Mouse (Mus musculus) MEL (cell line): ENCODE data around the gene Mid1. TPM values are rescaled to one million over a fixed set of nuclear protein-coding genes. Genes with fewer than 3 reads are reported as not detected.

ENCODE experiments used
- DNase-seq: peaks from one replicate; pipeline ENCODE4 v3.0.0; 2011; ENCODE audit warnings: low read depth, low spot score
- H3K27ac ChIP-seq: 2 replicates; pipeline ENCODE4 v1.5.1; 2012; ENCODE audit warnings: low read depth, mild to moderate bottlenecking, control low read depth, low read length, moderate library complexity; ENCODE audit not compliant: control insufficient read depth
- H3K27me3 ChIP-seq, 2 experiments: fragments of 150-350 bp in 1 of 2; sonication (generic) in 1 of 2; 2 replicates each; pipeline ENCODE4 v1.6.1; 2012; ENCODE audit warnings: low read length in 2 of 2, mild to moderate bottlenecking in 2 of 2, improper control_type of control experiment in 1 of 2, moderate library complexity in 1 of 2; ENCODE audit not compliant: insufficient read depth in 2 of 2, control insufficient read depth in 1 of 2
- H3K36me3 ChIP-seq, 2 experiments: 2 replicates each; pipeline ENCODE4 v1.6.1; 2012 to 2014; ENCODE audit warnings: low read length in 2 of 2, improper control_type of control experiment in 1 of 2, inconsistent platforms in 1 of 2, mild to moderate bottlenecking in 1 of 2; ENCODE audit not compliant: insufficient read depth in 2 of 2, control insufficient read depth in 1 of 2
- H3K4me1 ChIP-seq, 2 experiments: fragments of 150-350 bp in 1 of 2; sonication (generic) in 1 of 2; 2 replicates each; pipeline ENCODE4 v1.6.1; 2012; ENCODE audit warnings: low read length in 2 of 2, improper control_type of control experiment in 1 of 2, mild to moderate bottlenecking in 1 of 2; ENCODE audit not compliant: insufficient read depth in 2 of 2, control insufficient read depth in 1 of 2
- H3K4me3 ChIP-seq, 2 experiments: fragments of 150-350 bp in 1 of 2; sonication (generic) in 1 of 2; 2 replicates each; pipeline ENCODE4 v1.5.1; 2012; ENCODE audit warnings: low read depth in 2 of 2, low read length in 2 of 2, mild to moderate bottlenecking in 2 of 2, moderate library complexity in 2 of 2, control low read depth in 1 of 2, improper control_type of control experiment in 1 of 2; ENCODE audit not compliant: control insufficient read depth in 1 of 2, insufficient read depth in 1 of 2
- H3K79me2 ChIP-seq: 2 replicates; pipeline ENCODE4 v1.6.1; 2012; ENCODE audit warnings: mild to moderate bottlenecking, low read length, moderate library complexity; ENCODE audit not compliant: control insufficient read depth, poor library complexity, insufficient read depth
- H3K9ac ChIP-seq: 2 replicates; pipeline ENCODE4 v1.6.1; 2012; ENCODE audit warnings: low read depth, mild to moderate bottlenecking, control low read depth, low read length, moderate library complexity; ENCODE audit not compliant: control insufficient read depth, poor library complexity, severe bottlenecking
- H3K9me3 ChIP-seq: fragments of 150-350 bp; sonication (generic); replicated peaks from 2 replicates; pipeline ENCODE4 v1.6.1; 2012; ENCODE audit warnings: mild to moderate bottlenecking, low read length, improper control_type of control experiment, moderate library complexity; ENCODE audit not compliant: insufficient read depth
- CHD1 ChIP-seq: IDR thresholded peaks from 2 replicates; pipeline ENCODE4 v1.6.1; 2012; ENCODE audit warnings: low read depth, mild to moderate bottlenecking, inconsistent platforms, low read length, improper control_type of control experiment
- CTCF ChIP-seq, 3 experiments: IDR thresholded peaks in 2 of 3; conservative IDR thresholded peaks in 1 of 3; 2 replicates each; pipeline ENCODE4 v1.5.1; 2011 to 2012; ENCODE audit warnings: low read length in 3 of 3, low read depth in 2 of 3, mild to moderate bottlenecking in 2 of 3, improper control_type of control experiment in 1 of 3, inconsistent platforms in 1 of 3, mixed read lengths in 1 of 3, moderate library complexity in 1 of 3; ENCODE audit not compliant: control insufficient read depth in 1 of 3, insufficient read depth in 1 of 3, poor library complexity in 1 of 3, severe bottlenecking in 1 of 3
- EP300 ChIP-seq, 2 experiments: IDR thresholded peaks; 2 replicates each; pipeline ENCODE4 v1.6.1; 2011; ENCODE audit warnings: improper control_type of control experiment in 2 of 2, low read length in 2 of 2, low read depth in 1 of 2, mild to moderate bottlenecking in 1 of 2
- MAFK ChIP-seq: IDR thresholded peaks from 2 replicates; pipeline ENCODE4 v1.6.1; 2011; ENCODE audit warnings: low read depth, mild to moderate bottlenecking, low read length, improper control_type of control experiment, borderline replicate concordance
- MAX ChIP-seq: IDR thresholded peaks from 2 replicates; pipeline ENCODE4 v1.6.1; 2011; ENCODE audit warnings: low read length, improper control_type of control experiment
- NELFE ChIP-seq: IDR thresholded peaks from 2 replicates; pipeline ENCODE4 v1.6.1; 2011; ENCODE audit warnings: low read depth, low read length, improper control_type of control experiment
- NRF1 ChIP-seq: IDR thresholded peaks from 2 replicates; pipeline ENCODE4 v1.6.1; 2014; ENCODE audit warnings: low read depth, mild to moderate bottlenecking, inconsistent platforms, low read length, improper control_type of control experiment, moderate library complexity; ENCODE audit not compliant: poor library complexity, insufficient read depth, severe bottlenecking
- POLR2A ChIP-seq, 2 experiments: IDR thresholded peaks; 2 replicates each; pipeline ENCODE4 v1.6.1; 2011 to 2012; ENCODE audit warnings: low read length in 2 of 2, mild to moderate bottlenecking in 2 of 2, control low read depth in 1 of 2, improper control_type of control experiment in 1 of 2, low read depth in 1 of 2, moderate library complexity in 1 of 2; ENCODE audit not compliant: control insufficient read depth in 1 of 2, insufficient read depth in 1 of 2, poor library complexity in 1 of 2
- POLR2AphosphoS2 ChIP-seq: IDR thresholded peaks from 2 replicates; pipeline ENCODE4 v1.6.1; 2011; ENCODE audit warnings: low read length, improper control_type of control experiment
- RCOR1 ChIP-seq: IDR thresholded peaks from 2 replicates; pipeline ENCODE4 v1.6.1; 2012; ENCODE audit warnings: low read depth, mild to moderate bottlenecking, inconsistent platforms, low read length, improper control_type of control experiment
- SMC3 ChIP-seq: IDR thresholded peaks from 2 replicates; pipeline ENCODE4 v1.6.1; 2011; ENCODE audit warnings: low read depth, low read length, improper control_type of control experiment
- TAL1 ChIP-seq: IDR thresholded peaks from 2 replicates; pipeline ENCODE4 v1.6.1; 2012; ENCODE audit warnings: mild to moderate bottlenecking, inconsistent platforms, low read length, moderate library complexity, mixed read lengths
- TBP ChIP-seq: IDR thresholded peaks from 2 replicates; pipeline ENCODE4 v1.8.0; 2011; ENCODE audit warnings: low read depth, low read length, improper control_type of control experiment
- TCF12 ChIP-seq: IDR thresholded peaks from 2 replicates; pipeline ENCODE4 v1.6.1; 2014; ENCODE audit warnings: low read depth, mild to moderate bottlenecking, inconsistent platforms, low read length, improper control_type of control experiment, moderate library complexity
- UBTF ChIP-seq: IDR thresholded peaks from 2 replicates; pipeline ENCODE4 v1.6.1; 2012; ENCODE audit warnings: low read depth, mild to moderate bottlenecking, inconsistent platforms, low read length, improper control_type of control experiment, moderate library complexity, borderline replicate concordance; ENCODE audit not compliant: insufficient read depth
- USF1 ChIP-seq: IDR thresholded peaks from 2 replicates; pipeline ENCODE4 v1.6.1; 2014; ENCODE audit warnings: low read depth, mild to moderate bottlenecking, inconsistent platforms, low read length, improper control_type of control experiment, moderate library complexity
- ZKSCAN1 ChIP-seq: IDR thresholded peaks from 2 replicates; pipeline ENCODE4 v1.6.1; 2012; ENCODE audit warnings: low read depth, mild to moderate bottlenecking, inconsistent platforms, low read length, improper control_type of control experiment, moderate library complexity
- ZMIZ1 ChIP-seq: IDR thresholded peaks from 2 replicates; pipeline ENCODE4 v1.6.1; 2012; ENCODE audit warnings: low read depth, mild to moderate bottlenecking, inconsistent platforms, low read length, improper control_type of control experiment, moderate library complexity
- polyA plus RNA-seq, 2 experiments: library from polyadenylated mRNA; stranded (reverse) in 1 of 2; unstranded in 1 of 2; fragments of >175 nt in 1 of 2; fragments of >200 nt in 1 of 2; gene quantifications; 2 replicates each; pipeline versions ENCODE4 v1.2.1 to v1.2.4; 2012; ENCODE audit warnings: low replicate concordance in 2 of 2, low read depth in 1 of 2; ENCODE audit not compliant: insufficient read length in 2 of 2, insufficient read depth in 1 of 2, missing spikeins in 1 of 2
- total RNA-seq: library from RNA; depleted of rRNA; stranded (reverse); fragments of 300-350 nt; gene quantifications from 2 replicates; pipeline ENCODE4 v1.2.3, GENCODE M21; 2012

The Mid1 gene
- total and polyA plus RNA-seq, 3 experiments: 1.4 to 7.8 TPM; not detected in 1

GRCm38 (mm10) chrX:169789702-169790101 lies 104.7 kb downstream of the Mid1 start:
- Histone ChIP-seq H3K4me3 (no peak overlapping the region), H3K27ac (no peak overlapping the region), H3K79me2 (no peaks in the 10 kb centered on the region), H3K9ac (no peak overlapping the region), H3K4me1 (no peaks in the 10 kb centered on the region), H3K27me3 (peaks cover 2 to 10% of the 10 kb centered on the region in 2 experiments; a peak in 3 of 4 replicates), H3K9me3 (no peaks in the 10 kb centered on the region), H3K36me3 (no peaks in the 10 kb centered on the region)
- no peak for TF ChIP-seq TAL1
- no peak for TF ChIP-seq TBP
- TF ChIP-seq MAFK: no peak
- TF ChIP-seq TCF12: no peak
- TF ChIP-seq EP300 (IDR thresholded peaks at IDR 0.05; ENCODE audit: low read depth in 1 of 2, low read length in 2 of 2): no peak
- TF ChIP-seq UBTF: no peak
- no peak for TF ChIP-seq POLR2A (IDR thresholded peaks at IDR 0.05; ENCODE audit: control insufficient read depth in 1 of 2, insufficient read depth in 1 of 2, low read depth in 1 of 2, low read length in 2 of 2, poor library complexity in 1 of 2)
- TF ChIP-seq SMC3: no peak
- no peak for TF ChIP-seq NRF1
- no peak for TF ChIP-seq POLR2AphosphoS2
- TF ChIP-seq USF1: no peak
- no peak for TF ChIP-seq ZMIZ1
- TF ChIP-seq MAX: no peak
- TF ChIP-seq NELFE: no peak
- TF ChIP-seq CHD1: no peak
- DNase-seq: no peak

- DNase-seq: no peak
- TF ChIP-seq TAL1: no peak
- no peak for TF ChIP-seq SMC3
- TF ChIP-seq ZKSCAN1: no peak
- no peak for TF ChIP-seq ZMIZ1
- TF ChIP-seq CTCF (IDR thresholded peaks at IDR 0.05 in 2 of 3, conservative IDR thresholded peaks at IDR 0.05 in 1 of 3; ENCODE audit: control insufficient read depth in 1 of 3, insufficient read depth in 1 of 3, low read depth in 2 of 3, low read length in 3 of 3, poor library complexity in 1 of 3, severe bottlenecking in 1 of 3): no peak
- TF ChIP-seq RCOR1: no peak
These were observed 107.9 kb downstream of the Mid1 start for GRCm38 (mm10) chrX:169792879-169793278.

More at GRCm38 (mm10) chrX:169792879-169793278, 107.9 kb downstream of the Mid1 start:
- Histone ChIP-seq H3K9ac (no peak overlapping the region), H3K36me3 (no peaks in the 10 kb centered on the region), H3K27me3 (peaks cover 2 to 7% of the 10 kb centered on the region in 2 experiments), H3K79me2 (no peaks in the 10 kb centered on the region), H3K4me1 (no peaks in the 10 kb centered on the region), H3K27ac (no peak overlapping the region), H3K9me3 (no peaks in the 10 kb centered on the region), H3K4me3 (no peak overlapping the region)
